Mouse (Mus musculus): ENCODE measurements around the gene Psip1. TPM values are rescaled to one million over a fixed set of nuclear protein-coding genes. Genes with fewer than 3 reads are reported as not detected.
"Not testable (repeated sequence)": the region's sequence is repeated elsewhere in the genome, so short reads cannot be mapped to it uniquely, and the experiment has no call there.

Psip1 gene
- polyA plus RNA-seq, 1 experiment from 2014 or later, result 99.9 TPM

DNA sequence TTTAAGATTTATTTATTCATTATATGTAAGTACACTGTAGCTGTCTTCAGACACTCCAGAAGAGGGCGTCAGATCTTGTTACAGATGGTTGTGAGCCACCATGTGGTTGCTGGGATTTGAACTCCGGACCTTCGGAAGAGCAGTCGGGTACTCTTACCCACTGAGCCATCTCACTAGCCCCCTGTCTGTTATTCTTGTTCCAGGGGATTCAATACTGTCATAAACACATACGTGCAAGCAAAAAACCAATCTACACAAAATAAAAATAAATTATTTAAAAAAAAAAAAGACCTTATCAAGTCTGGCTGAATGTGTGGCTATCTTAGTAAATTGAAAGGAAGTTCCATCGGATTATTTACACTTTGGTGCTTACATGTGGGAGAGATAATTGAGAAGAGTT is 29.9 kb upstream of the Psip1 start:
- ATAC-seq (ENCODE audit: insufficient number of reproducible peaks, insufficient read depth, low FRiP score, low read depth); H3K27me3 ChIP-seq (ENCODE audit: control insufficient read depth, insufficient read depth, low read length): not testable (repeated sequence)
- 90% methylated on average over 5 of the region's 6 CpGs for WGBS

DNA sequence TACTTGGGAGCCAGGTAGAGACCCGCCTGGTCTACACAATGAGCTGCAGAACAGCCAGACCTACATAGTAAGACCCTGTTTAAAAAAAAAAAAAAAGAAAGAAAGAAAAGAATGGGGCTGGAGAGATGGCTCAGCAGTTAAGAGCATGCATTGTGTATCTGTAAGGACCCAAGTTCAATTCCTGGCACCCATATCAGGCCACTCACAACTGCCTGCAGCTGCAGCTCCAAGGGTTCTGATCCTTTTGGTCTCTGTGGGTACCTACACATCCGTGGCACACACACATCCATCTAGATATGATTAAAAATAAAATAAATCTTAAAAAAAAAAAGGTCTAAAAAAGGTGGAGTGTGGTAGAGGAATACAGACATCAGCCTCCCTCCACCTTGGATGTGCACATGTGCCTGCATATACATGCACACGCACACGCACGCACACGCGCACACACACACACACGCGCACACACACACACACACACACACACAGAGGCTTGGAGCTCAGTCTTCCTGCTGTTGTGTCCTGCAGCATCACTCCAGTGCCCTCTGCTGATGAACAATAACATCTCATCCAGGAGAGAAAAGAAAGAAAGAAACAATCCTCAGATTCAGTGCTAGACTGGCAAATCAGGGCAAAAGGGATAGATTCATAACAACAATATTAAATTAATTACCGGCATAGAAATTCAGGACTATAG is 28.9 kb upstream of the Psip1 start:
- WGBS, result 76% methylated on average over 10 of the region's 10 CpGs
- H3K4me3 ChIP-seq (ENCODE audit: control insufficient read depth in 1 of 2, insufficient read depth in 1 of 2, low read depth in 1 of 2, low read length in 2 of 2), result no peak overlapping the region
- no peak for ATAC-seq (ENCODE audit: insufficient number of reproducible peaks, insufficient read depth, low FRiP score, low read depth)
- no peaks in the 10 kb centered on the region for H3K9me3 ChIP-seq (ENCODE audit: control insufficient read depth, low read length)
- no peaks in the 10 kb centered on the region for H3K36me3 ChIP-seq (ENCODE audit: control insufficient read depth, insufficient read depth, low read length)
- no peaks in the 10 kb centered on the region for H3K4me1 ChIP-seq (ENCODE audit: control insufficient read depth in 2 of 2, insufficient read depth in 2 of 2, low read length in 2 of 2)
- H3K27me3 ChIP-seq (ENCODE audit: control insufficient read depth, insufficient read depth, low read length), result no peaks in the 10 kb centered on the region
- H3K27ac ChIP-seq (replicated peaks in 1 of 2; ENCODE audit: control insufficient read depth in 1 of 2, insufficient read depth in 1 of 2, low read depth in 2 of 2, low read length in 2 of 2), result no peak overlapping the region
- H3K9ac ChIP-seq (ENCODE audit: low read length), result no peak overlapping the region
- H3K4me2 ChIP-seq (ENCODE audit: low read length), result no peak overlapping the region

More for the DNA sequence above, 29.9 kb upstream of the Psip1 start:
- H3K4me3 ChIP-seq (ENCODE audit: control insufficient read depth in 1 of 2, insufficient read depth in 1 of 2, low read depth in 1 of 2, low read length in 2 of 2); H3K27ac ChIP-seq (replicated peaks in 1 of 2; ENCODE audit: control insufficient read depth in 1 of 2, insufficient read depth in 1 of 2, low read depth in 2 of 2, low read length in 2 of 2); H3K9me3 ChIP-seq (ENCODE audit: control insufficient read depth, low read length); H3K36me3 ChIP-seq (ENCODE audit: control insufficient read depth, insufficient read depth, low read length); H3K9ac ChIP-seq (ENCODE audit: low read length); H3K4me2 ChIP-seq (ENCODE audit: low read length); H3K4me1 ChIP-seq (ENCODE audit: control insufficient read depth in 2 of 2, insufficient read depth in 2 of 2, low read length in 2 of 2): not testable (repeated sequence)

DNA sequence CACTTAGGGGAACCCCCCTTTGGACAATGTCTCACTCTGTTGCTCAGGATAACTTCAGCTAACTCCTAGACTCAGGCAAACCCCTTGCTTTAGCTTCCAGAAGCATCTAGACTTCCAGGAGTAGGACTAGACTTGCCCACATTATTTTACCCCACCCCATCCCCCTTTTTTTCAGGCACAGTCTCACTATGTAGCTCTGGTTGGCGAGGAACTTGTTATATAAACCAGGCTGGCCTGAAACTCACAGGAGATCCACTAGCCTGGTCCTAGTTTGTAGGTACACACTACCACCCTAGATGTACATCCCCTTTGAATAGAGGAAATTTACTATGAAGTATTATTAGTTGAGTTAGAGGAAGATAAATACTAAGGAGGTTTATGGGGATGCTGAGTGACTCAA is 27.9 kb upstream of the Psip1 start:
- no peaks in the 10 kb centered on the region for H3K27me3 ChIP-seq (ENCODE audit: control insufficient read depth, insufficient read depth, low read length)
- H3K4me2 ChIP-seq (ENCODE audit: low read length), result no peak overlapping the region
- no peak overlapping the region for H3K27ac ChIP-seq (replicated peaks in 1 of 2; ENCODE audit: control insufficient read depth in 1 of 2, insufficient read depth in 1 of 2, low read depth in 2 of 2, low read length in 2 of 2)
- 79% methylated on average over 1 of the region's 1 CpGs for WGBS
- H3K4me3 ChIP-seq (ENCODE audit: control insufficient read depth in 1 of 2, insufficient read depth in 1 of 2, low read depth in 1 of 2, low read length in 2 of 2), result no peak overlapping the region
- H3K9ac ChIP-seq (ENCODE audit: low read length), result no peak overlapping the region
- ATAC-seq (ENCODE audit: insufficient number of reproducible peaks, insufficient read depth, low FRiP score, low read depth), result no peak
- no peaks in the 10 kb centered on the region for H3K36me3 ChIP-seq (ENCODE audit: control insufficient read depth, insufficient read depth, low read length)
- no peaks in the 10 kb centered on the region for H3K4me1 ChIP-seq (ENCODE audit: control insufficient read depth in 2 of 2, insufficient read depth in 2 of 2, low read length in 2 of 2)
- H3K9me3 ChIP-seq (ENCODE audit: control insufficient read depth, low read length), result no peaks in the 10 kb centered on the region

DNA sequence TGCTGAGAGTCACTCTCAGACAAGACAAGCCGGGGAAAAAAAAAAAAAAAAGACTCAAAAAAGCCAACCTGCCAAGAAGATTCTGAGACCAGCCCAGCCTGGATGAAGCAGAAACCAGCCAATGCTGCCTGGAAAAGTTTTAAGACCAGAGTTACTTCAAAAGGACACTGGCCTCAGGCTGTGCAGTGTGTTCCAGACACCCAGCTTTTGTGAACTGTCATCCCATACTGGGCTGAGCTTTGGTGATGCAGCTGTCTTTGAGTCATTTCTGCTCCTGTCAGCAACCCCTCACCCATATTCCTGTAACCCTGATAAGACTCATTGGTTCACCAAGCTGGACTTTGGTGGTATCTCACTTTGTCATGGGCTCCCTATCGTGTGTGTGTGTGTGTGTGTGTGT is 26.4 kb upstream of the Psip1 start:
- no peak for ATAC-seq (ENCODE audit: insufficient number of reproducible peaks, insufficient read depth, low FRiP score, low read depth)
- Histone ChIP-seq H3K36me3 (ENCODE audit: control insufficient read depth, insufficient read depth, low read length) (no peaks in the 10 kb centered on the region), H3K27ac (replicated peaks in 1 of 2; ENCODE audit: control insufficient read depth in 1 of 2, insufficient read depth in 1 of 2, low read depth in 2 of 2, low read length in 2 of 2) (no peak overlapping the region), H3K4me1 (ENCODE audit: control insufficient read depth in 2 of 2, insufficient read depth in 2 of 2, low read length in 2 of 2) (no peaks in the 10 kb centered on the region), H3K4me3 (ENCODE audit: control insufficient read depth in 1 of 2, insufficient read depth in 1 of 2, low read depth in 1 of 2, low read length in 2 of 2) (no peak overlapping the region), H3K9ac (ENCODE audit: low read length) (no peak overlapping the region), H3K27me3 (ENCODE audit: control insufficient read depth, insufficient read depth, low read length) (no peaks in the 10 kb centered on the region), H3K4me2 (ENCODE audit: low read length) (no peak overlapping the region), H3K9me3 (ENCODE audit: control insufficient read depth, low read length) (no peaks in the 10 kb centered on the region)
- WGBS, result 50% methylated on average over 2 of the region's 2 CpGs

DNA sequence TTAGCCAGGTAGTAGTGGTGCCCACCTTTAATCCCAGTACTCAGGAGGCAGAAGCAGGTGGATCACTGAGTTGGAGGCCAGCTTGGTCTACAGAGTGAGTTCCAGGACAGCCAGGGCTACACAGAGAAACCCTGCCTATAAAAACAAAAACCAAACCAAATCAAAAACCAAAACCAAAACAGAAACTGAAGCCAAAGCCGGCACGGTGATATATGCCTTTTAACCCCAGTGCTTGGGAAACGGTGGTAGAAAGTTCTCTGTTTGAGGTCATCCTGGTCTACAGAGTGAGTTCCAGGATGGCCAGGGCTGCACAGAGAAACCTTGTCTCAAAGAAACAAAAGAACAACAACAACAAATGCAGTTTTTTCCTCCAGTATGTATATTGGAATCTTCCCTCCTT is 26.0 kb upstream of the Psip1 start:
- no peak overlapping the region for H3K4me2 ChIP-seq (ENCODE audit: low read length)
- 85% methylated on average over 3 of the region's 3 CpGs for WGBS
- H3K9me3 ChIP-seq (ENCODE audit: control insufficient read depth, low read length), result no peaks in the 10 kb centered on the region
- no peak overlapping the region for H3K9ac ChIP-seq (ENCODE audit: low read length)
- H3K4me3 ChIP-seq (ENCODE audit: control insufficient read depth in 1 of 2, insufficient read depth in 1 of 2, low read depth in 1 of 2, low read length in 2 of 2), result no peak overlapping the region
- H3K36me3 ChIP-seq (ENCODE audit: control insufficient read depth, insufficient read depth, low read length), result no peaks in the 10 kb centered on the region
- ATAC-seq (ENCODE audit: insufficient number of reproducible peaks, insufficient read depth, low FRiP score, low read depth), result no peak
- no peaks in the 10 kb centered on the region for H3K4me1 ChIP-seq (ENCODE audit: control insufficient read depth in 2 of 2, insufficient read depth in 2 of 2, low read length in 2 of 2)
- no peak overlapping the region for H3K27ac ChIP-seq (replicated peaks in 1 of 2; ENCODE audit: control insufficient read depth in 1 of 2, insufficient read depth in 1 of 2, low read depth in 2 of 2, low read length in 2 of 2)
- H3K27me3 ChIP-seq (ENCODE audit: control insufficient read depth, insufficient read depth, low read length), result no peaks in the 10 kb centered on the region

DNA sequence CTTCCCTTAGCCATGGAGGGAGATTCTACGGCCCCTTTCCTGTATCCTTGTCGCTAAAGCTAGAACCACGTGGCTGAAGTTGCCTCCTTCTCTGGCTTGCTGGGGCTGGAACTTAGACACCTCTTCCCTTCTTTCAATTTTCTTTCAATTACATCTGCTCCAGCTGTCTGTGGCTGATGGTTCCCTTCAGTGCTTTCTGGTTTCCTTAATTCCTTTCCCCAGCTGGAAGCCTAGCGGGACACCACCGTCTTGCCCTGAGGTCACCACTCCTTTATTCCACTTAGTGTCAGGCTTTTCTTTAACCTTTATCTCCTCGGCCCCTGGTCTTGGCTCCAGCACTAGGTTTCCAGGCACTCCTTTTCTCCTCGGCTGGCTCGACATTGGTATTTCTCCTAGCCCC is 24.8 kb upstream of the Psip1 start:
- Histone ChIP-seq H3K4me3 (ENCODE audit: control insufficient read depth in 1 of 2, insufficient read depth in 1 of 2, low read depth in 1 of 2, low read length in 2 of 2) (no peak overlapping the region), H3K9me3 (ENCODE audit: control insufficient read depth, low read length) (no peaks in the 10 kb centered on the region), H3K27me3 (ENCODE audit: control insufficient read depth, insufficient read depth, low read length) (no peaks in the 10 kb centered on the region), H3K27ac (replicated peaks in 1 of 2; ENCODE audit: control insufficient read depth in 1 of 2, insufficient read depth in 1 of 2, low read depth in 2 of 2, low read length in 2 of 2) (no peak overlapping the region), H3K4me1 (ENCODE audit: control insufficient read depth in 2 of 2, insufficient read depth in 2 of 2, low read length in 2 of 2) (no peaks in the 10 kb centered on the region), H3K9ac (ENCODE audit: low read length) (no peak overlapping the region), H3K36me3 (ENCODE audit: control insufficient read depth, insufficient read depth, low read length) (no peaks in the 10 kb centered on the region), H3K4me2 (ENCODE audit: low read length) (no peak overlapping the region)
- WGBS, result 52% methylated on average over 8 of the region's 8 CpGs
- no peak for ATAC-seq (ENCODE audit: insufficient number of reproducible peaks, insufficient read depth, low FRiP score, low read depth)

DNA sequence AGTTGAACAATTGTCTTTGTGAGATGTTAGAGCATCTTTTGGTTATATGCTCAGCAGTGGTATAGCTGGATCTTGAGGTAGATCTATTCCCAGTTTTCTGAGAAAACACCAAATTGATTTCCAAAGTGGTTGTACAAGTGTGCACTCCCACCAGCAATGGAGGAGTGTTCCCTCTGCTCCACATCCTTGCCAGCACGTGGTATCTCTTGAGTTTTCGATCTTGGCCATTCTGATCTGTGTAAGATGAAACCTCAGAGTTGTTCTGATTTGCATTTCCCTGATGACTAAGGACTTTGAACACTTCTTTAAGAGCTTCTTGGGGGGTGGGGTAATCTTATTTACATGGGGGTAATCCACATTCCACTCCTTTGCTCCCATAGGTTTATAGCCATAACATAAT is 23.3 kb upstream of the Psip1 start:
- 51% methylated on average over 2 of the region's 2 CpGs for WGBS
- Histone ChIP-seq H3K4me2 (ENCODE audit: low read length) (no peak overlapping the region), H3K27ac (replicated peaks in 1 of 2; ENCODE audit: control insufficient read depth in 1 of 2, insufficient read depth in 1 of 2, low read depth in 2 of 2, low read length in 2 of 2) (no peak overlapping the region), H3K36me3 (ENCODE audit: control insufficient read depth, insufficient read depth, low read length) (no peaks in the 10 kb centered on the region), H3K9ac (ENCODE audit: low read length) (no peak overlapping the region), H3K4me1 (ENCODE audit: control insufficient read depth in 2 of 2, insufficient read depth in 2 of 2, low read length in 2 of 2) (no peaks in the 10 kb centered on the region), H3K4me3 (ENCODE audit: control insufficient read depth in 1 of 2, insufficient read depth in 1 of 2, low read depth in 1 of 2, low read length in 2 of 2) (no peak overlapping the region), H3K27me3 (ENCODE audit: control insufficient read depth, insufficient read depth, low read length) (no peaks in the 10 kb centered on the region), H3K9me3 (ENCODE audit: control insufficient read depth, low read length) (no peaks in the 10 kb centered on the region)
- ATAC-seq (ENCODE audit: insufficient number of reproducible peaks, insufficient read depth, low FRiP score, low read depth), result no peak

DNA sequence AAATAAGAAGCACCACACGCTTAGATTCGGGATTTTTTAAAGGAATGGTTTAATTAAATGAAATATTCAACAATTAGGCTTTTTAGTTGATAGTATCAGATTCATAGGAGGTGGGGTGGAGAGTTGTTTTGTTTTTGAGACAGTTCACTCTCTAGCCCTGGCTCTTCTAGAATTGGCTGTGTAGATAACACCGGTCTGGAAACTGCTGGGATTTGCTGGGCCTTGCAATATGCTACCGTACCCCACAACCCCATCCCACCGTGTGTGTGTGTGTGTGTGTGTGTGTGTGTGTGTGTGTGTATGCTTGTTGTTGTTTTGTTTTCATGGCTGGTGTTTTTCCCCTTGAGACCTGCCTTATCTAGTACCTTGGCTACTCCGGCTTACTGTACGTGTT is 14.8 kb upstream of the Psip1 start:
- peak overlapping the region in 1 of 2 experiments; percentile 26; a peak in 1 of 4 replicates for H3K4me3 ChIP-seq (ENCODE audit: control insufficient read depth in 1 of 2, insufficient read depth in 1 of 2, low read depth in 1 of 2, low read length in 2 of 2)
- 31% methylated on average over 7 of the region's 7 CpGs for WGBS

More for the DNA sequence above, 14.8 kb upstream of the Psip1 start:
- H3K36me3 ChIP-seq (ENCODE audit: control insufficient read depth, insufficient read depth, low read length), result no peaks in the 10 kb centered on the region
- peaks cover 2 to 4% of the 10 kb centered on the region in 2 experiments; a peak in 1 of 4 replicates for H3K4me1 ChIP-seq (ENCODE audit: control insufficient read depth in 2 of 2, insufficient read depth in 2 of 2, low read length in 2 of 2)
- no peak overlapping the region for H3K9ac ChIP-seq (ENCODE audit: low read length)
- H3K9me3 ChIP-seq (ENCODE audit: control insufficient read depth, low read length), result no peaks in the 10 kb centered on the region
- no peak for ATAC-seq (ENCODE audit: insufficient number of reproducible peaks, insufficient read depth, low FRiP score, low read depth)
- H3K27ac ChIP-seq (replicated peaks in 1 of 2; ENCODE audit: control insufficient read depth in 1 of 2, insufficient read depth in 1 of 2, low read depth in 2 of 2, low read length in 2 of 2), result no peak overlapping the region
- H3K4me2 ChIP-seq (ENCODE audit: low read length), result peak overlapping the region; percentile 60
- no peaks in the 10 kb centered on the region for H3K27me3 ChIP-seq (ENCODE audit: control insufficient read depth, insufficient read depth, low read length)

Measured in heart, embryonic 14.5 days (tissue).